Mouse (Mus musculus): ENCODE measurements around the gene Spag17.
"Not testable (repeated sequence)": the region's sequence is repeated elsewhere in the genome, so short reads cannot be mapped to it uniquely, and the experiment has no call there.

The Spag17 gene

DNA sequence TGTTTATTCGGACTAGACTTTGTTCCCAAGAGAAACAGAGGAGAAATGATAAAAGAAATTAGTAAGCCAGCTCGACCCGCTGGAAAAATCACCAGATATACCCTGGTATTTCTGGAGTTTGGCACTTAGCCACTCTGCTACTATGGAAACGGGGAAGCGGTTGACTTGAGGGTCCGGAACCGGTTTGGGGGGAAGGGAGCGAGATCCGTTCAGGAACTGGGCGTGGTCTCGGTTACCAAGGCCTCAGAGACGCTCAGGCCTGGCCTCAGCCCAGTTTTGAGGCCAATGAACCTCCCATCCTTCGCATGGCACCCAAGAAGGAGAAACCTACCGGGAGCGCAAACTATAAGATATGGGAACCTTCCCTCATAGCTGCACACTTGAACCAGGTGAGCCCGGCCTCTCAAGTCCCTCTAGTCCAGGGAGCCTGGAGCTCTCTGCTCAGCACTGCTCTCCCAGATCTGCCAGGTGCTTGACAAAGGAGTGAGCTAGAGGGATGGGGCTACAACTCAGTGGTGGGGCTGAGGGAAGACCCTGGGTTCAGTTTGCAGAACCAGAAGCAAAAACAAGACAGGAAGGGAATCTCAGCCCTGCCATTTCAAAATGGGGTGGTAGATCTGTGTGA is at the start of gene Spag17:
Gene Spag17 (plus strand): TSS at position 220 of the 625 bp plus-strand sequence.
- DNase-seq: peak; percentile 93

DNA sequence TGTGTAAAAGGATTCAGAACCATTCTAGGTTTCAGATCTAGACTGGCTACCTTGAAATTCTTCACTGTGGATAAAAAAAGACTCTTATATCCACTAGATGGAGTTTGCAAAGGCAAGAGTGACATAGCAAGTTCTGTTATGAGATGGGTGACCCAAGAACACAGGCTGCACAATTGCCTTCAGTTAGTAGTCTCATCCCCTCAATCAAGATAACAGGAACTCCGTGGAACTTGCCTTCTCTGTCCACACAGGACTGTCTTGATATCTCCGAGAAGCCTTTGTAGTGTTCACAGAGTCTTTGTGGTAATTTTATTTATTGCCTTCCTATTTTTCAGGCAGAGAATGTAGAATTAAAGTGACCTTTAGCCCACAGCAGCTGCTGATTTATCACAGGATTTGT is 42.9 kb upstream of the Spag17 start:
- DNase-seq: no peak

DNA sequence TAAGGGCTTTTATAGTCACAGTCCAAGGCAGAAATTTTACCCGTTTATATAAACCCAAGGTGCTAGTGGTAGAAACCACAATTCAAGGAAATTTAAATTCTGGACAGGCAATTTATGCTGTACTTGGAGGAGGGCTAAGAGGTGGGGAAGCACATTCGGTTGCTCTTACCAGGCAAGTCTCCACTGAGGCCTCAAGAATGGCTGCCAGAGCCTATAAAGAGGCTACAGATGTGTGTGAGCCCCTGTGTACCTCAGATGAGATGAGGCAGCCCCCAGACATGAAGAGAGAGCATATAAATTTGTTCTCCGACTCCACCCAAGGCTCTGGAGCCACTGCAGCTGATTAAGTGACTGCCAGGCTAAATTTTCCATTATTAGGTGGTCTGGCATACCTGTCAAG is 42.4 kb upstream of the Spag17 start:
- DNase-seq: no peak

DNA sequence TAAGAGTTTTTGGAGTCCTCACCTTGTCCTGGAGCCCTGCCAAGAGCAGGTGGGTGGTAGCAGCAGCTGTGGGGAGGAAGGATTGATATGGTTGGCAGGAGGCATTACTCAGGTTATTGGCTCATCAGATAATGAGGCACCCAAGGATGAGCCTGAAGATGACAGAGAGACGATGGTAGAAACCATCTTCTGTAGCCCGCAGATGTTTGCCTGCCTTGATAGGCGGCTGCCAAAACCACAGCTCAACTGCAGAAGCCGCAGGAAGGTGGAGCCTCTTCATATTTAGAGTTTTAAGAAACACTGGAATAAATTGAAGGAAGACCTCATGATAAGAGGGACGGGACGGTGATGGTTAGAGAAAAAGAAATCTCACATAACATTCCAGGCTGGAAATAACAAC is 42.0 kb upstream of the Spag17 start:
- DNase-seq: no peak

DNA sequence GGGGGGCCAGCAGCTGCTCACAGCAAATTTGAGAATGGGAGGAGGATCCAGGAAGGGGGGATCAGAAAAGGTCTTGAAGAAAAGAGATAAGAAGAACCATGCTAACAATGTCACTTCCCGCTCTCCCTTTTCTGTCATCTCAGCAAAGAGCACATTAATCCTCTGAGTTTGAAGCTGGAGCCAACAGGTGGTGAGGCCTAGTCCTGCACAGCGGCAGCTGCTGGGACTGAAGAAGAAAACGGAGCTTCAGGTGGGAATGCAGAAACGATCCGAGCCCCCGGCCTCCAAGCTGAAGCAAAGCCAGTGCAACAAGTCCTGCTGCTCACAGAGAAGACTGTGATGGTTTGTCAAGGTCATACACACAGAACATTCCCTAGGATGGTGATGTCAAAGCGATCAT is 34.3 kb upstream of the Spag17 start:
- no peak for DNase-seq

DNA sequence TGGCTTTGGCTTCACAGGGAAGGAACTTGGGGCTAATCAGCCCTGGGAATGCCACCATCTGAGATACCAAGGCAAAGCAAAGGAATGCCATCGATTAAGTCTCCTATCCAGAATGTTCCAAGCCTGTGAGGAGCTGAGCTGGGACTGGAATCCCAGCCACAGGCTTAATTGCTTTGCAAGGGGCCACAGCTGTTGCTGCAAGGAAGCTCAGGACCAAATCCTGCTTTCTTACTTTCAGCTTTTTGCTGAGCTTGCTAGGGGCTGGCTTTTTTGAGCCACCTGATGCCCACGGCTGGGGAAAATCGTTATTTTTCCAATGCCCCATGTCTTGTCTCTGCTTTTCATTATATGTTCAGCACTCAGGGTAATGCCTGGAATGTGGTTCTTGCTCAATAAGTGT is 30.6 kb upstream of the Spag17 start:
- DNase-seq: no peak

DNA sequence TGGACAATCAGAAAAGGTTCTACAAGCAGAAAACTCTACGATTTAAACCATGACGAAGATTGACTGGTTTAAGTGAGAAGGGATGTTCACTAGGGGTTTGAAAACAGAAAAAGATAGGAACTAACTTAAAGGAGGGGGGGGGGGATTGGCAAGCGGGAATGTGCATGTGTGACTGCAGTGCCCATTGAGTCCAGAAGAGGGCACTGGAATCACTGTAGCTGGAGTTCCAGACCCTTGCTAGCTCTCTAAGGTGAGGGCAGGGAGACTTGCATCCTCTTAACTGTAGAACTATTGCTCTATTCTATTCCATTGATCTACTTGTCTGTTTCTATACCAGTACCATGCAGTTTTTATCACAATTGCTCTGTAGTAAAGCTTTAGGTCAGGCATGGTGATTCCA is 26.3 kb upstream of the Spag17 start:
- no peak for DNase-seq

DNA sequence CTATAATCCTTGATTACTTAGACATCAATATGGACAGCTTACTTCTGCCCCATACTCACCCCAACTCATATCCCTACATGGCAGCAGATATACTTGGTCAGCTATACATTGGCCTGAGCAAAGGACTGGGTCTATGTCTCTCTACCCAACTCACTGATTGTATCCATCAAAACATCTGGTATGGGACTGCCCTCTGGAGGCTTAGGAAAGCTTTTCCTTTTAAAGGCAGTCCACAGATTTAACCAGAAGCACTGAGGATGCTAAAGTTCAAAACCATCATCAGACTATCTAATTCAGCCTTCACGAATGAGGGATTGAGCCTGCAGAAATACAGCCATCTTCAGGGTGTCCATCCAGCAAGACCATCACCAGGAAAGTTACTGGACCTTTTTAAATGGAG is 20.5 kb upstream of the Spag17 start:
- no peak for DNase-seq

DNA sequence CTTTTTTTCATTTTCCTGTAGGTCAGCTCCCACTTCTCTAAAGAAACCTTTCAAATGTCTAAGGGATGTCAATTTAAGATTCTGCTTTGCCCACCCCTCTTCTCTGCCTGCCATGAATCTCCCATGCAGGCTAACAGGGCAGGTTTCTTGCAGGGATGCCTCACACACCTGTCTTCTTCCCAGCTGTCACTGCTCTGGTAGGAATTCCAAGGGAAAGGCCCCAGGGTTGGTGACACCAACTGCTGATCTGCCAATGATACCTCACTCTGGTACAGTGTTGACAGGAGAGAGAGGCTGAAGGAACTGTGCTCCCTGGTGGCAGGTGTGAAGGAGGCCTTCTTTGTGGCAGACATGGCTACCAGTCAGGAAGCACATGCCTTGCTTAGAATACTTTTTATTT is 10.1 kb upstream of the Spag17 start:
- peak; percentile 74 for DNase-seq

DNA sequence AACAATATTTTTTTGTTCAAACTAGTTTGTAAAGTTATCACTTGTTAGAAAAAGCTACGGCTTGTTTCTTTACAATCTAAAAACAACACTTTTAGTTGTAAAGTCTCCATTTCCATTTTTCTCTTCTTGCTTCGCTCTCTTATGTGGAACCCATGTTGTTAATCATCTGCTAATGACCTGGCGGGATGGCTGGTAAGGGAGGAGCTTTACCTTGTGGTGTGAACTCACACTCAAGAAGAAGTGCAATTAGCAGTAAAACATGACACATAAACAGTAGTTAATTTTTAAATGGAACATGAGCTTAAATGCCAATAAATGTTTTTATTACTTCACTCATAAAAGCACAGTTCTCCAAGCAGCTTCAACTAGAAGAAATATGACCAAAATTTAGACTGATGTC is 3.7 kb upstream of the Spag17 start:
- DNase-seq: no peak

DNA sequence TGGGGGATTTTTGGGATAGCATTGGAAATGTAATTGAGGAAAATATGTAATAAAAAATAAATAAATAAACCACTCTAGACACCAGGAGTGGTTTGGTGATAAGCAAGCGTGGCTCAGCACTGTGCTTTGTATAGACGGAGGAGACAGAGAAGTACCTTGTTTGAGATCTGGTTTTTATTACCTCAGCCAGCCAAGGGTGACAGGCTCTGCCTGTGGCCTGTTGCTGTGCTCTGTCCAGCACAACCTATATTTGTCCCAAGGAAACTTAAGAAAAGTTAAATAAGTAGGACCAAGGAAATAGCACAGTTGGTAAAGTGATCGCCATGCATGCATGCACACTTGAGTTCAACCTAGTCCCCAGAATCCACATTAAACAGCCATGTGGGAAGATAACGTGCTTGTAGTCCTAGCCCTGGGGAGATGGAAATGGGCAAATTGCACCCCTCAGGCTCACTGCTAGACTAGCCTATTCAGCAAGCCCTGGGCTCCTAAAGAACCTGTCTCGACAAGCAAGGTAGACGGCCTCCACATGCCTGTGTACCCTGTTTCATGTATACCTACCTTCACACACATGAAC is 1.1 kb upstream of the Spag17 start:
- DNase-seq: peak; percentile 71

DNA sequence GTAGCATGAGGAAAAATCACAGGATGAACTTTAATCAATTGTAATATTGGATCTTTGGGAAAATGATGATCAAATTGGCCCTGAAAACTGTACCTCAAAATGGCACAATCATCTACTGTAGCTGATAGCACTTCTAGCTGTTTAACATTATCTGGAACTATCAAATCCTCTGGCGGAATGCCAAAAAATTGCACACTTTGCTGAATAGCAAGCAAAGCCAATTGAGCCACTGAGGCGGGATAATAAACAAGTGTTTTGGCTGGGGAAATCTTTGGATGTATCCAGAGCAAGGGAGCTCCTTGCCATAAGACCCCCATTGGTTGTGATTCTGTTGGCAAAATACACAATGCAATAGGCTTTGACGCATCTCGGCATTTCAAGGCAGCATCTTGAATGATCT is 9.5 kb downstream of the Spag17 start:
- not testable (repeated sequence) for DNase-seq

DNA sequence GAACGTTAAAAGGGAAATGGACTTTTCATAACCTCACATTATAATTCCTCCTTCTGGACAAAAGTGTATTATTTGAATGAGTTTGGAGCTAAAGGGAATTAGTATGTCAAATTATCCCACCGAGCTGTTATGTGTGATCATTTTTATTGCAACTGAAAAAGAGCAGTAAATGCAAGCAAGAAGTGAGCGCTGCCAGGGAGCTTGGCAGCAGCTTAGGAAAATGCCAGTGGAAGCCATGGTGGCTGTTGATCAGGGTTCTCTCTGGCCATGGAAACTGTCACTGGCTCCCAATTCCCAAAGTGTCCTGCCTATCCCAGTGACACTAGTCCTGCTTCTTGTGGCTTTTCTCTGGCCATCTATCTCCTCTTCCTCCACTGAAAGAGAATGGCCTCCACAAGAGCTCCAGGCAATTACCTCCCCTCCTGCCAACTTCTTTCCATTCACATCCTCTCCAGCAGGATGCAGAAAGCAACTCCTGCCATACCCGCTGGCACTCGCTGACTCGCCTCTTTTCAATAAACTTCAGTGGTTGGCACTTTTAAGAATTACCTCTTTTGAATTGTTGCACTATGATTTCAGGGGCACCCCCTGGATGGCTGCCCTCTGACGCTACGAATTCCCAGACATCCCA is 28.7 kb downstream of the Spag17 start:
- DNase-seq: no peak

DNA sequence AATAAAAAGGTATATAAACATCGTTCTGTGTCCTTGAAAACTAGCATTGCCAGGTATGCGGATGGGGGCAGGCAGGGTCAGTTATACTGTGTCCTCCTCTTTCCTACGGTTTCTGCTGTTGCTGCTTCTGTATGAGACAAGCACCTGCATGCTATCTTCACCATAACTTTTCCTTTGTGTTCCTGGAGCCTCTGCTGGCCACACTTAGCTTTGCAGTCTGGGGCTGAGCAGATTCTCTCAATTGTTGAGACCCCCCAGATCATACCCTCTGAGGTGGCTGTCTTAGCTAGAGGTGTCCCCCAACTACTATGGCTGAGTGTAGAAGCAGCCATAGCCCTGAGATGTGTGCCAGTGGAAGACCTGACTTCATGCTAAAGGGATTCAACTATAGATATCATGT is 37.7 kb downstream of the Spag17 start:
- no peak for DNase-seq

DNA sequence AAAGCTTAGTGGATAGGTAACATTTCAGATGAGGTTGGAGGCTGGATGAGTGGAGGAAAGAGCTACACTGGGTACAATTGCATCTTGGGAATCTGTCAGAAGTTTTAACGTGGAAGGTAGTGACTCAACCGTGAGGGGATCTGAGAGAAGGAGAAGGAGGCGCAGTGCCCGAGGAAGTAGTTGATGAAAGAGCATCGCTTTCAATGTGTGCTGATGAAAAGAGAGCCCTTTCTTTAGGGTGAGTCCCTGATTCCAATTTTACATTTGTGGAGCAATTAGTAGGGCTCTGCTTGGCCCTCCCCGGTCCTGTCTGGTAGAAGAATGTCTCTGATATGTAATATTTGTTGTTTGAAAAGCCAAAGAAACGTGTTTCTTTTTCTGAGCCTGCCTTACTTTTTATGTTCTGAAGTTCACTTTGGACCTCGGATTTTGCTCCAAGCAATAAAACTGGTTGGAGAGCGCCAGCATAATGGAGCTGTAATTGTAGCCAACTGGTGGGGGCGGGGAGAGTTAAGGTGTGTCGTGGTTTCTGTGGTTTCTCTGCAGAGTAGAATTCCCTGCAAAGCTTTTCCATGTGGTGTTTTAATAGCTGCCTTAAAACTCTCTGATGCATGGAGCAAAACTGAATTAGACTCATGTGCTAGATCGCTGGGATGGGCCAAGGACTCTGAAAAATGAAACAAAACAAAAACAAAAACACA is 45.9 kb downstream of the Spag17 start:
- no peak for DNase-seq

DNA sequence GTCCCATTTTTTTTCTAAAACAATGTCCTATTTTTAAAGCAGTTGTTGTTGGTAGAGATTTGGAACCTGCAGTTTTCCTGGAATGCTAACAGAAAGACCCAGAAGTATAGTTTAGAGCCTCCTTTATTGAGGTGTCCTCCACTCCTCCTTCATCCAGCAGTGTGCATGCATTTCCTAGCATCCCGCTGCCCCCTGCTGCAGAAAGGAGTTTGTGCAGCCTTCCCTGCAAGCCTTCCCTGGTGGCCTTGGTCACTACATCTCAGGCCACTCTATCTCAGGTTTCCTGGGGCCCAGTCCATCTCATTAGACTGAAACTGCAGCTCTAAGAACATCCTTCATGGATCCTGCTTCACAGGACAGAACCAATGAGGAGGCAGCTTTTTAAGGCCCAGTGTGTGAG is 51.0 kb downstream of the Spag17 start:
- no peak for DNase-seq

DNA sequence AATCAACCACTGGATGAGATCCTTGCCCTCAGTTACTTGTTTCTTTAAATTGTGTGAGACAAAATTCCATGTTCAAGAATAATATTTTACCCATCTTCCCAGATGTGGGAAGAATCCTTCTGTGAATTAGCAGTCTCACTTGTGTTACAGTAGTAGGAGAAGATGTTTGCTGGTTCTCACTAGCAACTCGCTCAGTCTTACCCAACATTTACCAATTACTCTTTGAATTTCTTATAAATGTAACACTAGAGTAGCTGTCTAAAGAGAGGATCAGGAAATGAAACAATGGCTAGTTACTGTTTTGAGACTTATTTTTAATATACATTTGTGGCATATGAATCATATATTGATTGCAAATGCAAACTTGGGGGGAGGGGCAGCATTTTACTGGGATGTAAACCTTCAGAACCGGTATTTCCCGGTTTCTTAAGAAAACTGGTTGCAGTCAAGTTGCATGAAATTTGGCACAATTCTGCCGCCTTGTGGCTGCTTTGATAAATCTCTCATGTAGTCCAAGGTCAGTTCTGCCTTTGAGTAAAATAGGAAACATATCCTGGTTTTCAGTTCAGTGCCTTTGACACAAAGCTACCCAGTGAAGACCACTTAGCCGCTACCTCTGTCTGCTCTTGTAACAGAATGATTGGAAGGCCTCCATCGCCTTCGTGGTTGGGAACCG is 53.5 kb downstream of the Spag17 start:
- no peak for DNase-seq

DNA sequence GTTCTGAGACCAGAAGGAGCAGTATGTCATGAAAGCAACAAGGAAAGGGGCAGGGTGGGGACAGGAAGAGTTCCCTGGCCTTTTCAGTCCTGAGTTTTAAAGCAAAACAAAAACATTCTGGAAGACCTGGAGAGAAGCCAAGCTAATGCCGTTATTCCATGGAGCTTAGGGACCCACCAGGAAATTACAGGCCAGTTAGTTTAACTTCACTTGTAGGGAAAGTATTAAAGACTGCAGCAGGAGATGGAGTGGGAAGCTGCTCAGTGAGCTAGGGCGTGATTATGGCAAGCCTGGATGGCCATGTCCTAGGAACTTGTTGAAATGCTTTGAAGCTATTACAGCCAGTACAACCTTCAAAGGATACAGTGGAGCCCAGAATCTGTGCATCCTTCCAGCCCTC is 60.0 kb downstream of the Spag17 start:
- DNase-seq: peak; percentile 75

DNA sequence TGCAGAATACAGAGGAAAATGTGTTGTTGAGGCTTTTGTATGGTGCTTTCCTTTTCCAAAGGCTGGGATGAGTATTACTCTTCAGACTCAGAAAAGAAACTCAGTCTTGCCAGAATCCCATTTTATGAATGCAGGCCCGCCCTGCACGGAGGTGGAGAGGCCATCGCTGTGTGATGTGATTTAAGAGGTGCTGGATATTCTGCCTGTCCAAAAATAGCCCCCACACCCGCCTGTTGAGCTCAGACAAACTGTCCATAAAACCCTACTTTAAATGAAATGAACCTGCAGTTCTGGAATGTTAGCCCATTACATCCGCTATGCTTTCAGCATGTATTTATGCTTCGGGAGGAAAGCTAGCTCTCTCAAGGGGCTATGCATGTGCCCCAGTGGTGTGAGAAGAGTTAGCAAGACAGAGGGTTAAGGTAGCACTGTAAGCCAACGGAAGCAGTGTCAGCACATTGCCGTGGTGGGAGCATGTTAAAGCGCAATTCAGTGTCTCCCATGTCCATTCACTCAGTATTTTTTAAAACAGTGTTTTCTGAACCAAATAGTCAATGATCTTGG is 68.9 kb downstream of the Spag17 start:
- DNase-seq: peak; percentile 62

DNA sequence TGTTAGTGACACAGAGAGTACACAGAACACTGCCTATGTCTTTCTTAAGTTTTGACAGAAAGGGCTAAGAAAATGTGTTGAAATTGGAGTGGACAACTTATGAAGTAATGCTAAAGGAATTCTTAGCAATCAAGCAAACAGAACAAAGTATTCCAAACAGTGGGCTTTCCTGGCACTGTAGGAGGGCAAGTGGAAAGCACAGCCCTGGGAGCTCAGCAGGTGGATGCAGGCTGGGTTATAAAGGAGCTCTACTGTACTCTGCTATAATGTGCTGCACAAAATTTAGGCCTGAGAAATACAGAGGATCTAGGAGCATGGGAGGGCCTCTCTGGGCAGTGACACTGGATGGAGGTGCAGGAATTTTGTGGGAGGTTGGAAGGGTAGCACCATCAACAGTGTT is 71.3 kb downstream of the Spag17 start:
- peak; percentile 16 for DNase-seq

DNA sequence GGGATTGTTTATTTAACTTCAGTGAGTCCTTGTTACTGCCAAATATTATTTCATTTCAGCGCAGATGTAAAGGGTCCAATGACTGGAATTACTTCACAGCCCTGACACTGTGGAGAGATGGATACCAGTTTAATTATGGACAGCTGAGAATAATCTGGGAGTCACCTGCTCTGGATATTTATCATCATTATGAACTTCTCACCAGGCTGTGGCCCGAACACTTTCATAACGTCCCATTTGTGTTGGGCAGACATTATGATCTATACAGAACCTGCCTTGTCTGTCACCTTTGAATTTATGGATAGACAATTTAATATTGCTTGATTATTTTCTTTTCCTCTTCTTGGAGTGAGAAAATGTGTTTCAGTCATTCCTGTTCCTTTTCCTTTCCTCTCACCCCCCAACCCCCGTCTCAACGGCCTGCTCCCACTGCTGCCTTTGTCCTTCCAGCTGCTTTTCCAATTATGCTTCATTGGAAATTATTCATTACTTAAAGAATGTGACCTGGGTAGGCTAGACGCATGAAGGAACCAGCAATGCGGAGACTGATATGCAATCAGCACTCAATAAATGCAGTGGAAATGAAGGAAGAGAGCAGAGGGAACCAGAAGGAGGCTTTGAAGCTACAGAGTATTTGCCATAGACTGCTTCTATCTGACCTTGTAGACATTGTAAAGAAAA is 74.7 kb downstream of the Spag17 start:
- peak; percentile 31 for DNase-seq

DNA sequence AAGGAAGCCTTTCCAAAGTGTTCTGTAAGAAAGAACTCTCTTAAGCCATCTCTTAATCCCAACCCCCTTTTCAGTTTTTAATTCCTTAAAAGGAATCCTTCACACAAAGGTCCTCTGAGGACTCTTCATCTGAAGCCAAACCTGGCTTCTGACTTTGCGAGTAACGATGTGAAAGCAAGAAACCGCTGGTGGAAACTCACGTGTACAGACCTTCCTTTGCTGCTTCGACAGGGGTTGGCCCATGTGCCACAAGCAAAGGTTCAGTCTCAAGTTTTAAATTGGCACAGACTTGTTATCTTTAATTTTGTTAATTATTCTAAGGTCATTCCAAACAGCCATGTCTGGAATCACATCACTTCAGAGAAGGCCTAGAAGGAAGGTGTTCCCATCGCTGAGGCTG is 79.1 kb downstream of the Spag17 start:
- DNase-seq: peak; percentile 54

DNA sequence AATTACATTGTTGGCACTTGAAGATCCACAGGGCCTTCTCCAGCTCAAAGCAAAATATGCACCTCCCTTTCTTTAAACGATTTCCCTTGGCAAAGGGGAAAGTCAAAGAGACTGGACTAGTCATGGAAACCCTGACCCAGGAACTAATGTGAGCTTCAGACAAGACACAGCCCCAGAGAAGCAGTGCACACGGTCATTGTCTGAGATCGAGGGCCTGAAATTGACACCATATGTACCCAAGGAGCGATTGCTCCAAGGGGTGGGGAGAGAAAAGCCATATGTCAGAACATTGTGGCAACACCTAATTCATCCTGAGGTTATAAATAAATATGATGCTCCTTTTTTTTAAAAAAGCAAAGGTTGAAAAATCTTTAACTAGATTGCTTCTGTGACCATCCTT is 80.7 kb downstream of the Spag17 start:
- no peak for DNase-seq
